Mouse (Mus musculus): Measurements from ENCODE around the gene Pigg.
"Not testable (repeated sequence)": the region's sequence is repeated elsewhere in the genome, so short reads cannot be mapped to it uniquely, and the experiment has no call there.

The Pigg gene

GRCm38 (mm10) chr5:108312224-108313064 is at the start of gene Pigg:
Pigg (plus strand) TSS chr5:108312609.
- CTCF ChIA-PET, result interaction anchor here (0.7 kb wide), 1 partner anchor 50 kb away, joined by 4 read pairs; no protein-coding TSS in a partner anchor

DNA sequence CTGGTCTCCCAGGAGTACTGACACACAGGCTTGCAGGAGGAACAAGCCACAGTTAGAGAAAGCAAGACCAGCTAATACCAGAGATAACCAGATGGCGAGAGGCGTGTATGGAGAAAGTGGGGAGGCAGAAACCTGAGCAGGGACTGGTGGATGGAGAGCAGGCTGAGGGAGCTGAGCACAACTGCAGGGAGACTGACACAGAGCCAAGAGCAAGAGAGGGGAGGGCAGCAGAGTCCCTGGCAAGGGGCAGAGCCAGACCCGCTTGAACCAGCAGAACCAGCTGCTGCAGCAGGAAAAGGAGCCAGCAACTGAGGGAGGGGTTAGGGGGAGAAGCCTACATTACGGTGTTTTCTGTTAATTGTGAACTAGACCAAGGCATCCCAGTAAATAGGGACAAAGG is 49.7 kb upstream of the Pigg start:
- CTCF ChIA-PET, result interaction anchor here (0.5 kb wide), 1 partner anchor 49 kb away, joined by 4 read pairs; no protein-coding TSS in a partner anchor

GRCm38 (mm10) chr5:108263785-108264184 is 48.6 kb upstream of the Pigg start:
- CTCF ChIA-PET, result not testable (repeated sequence)

- CTCF ChIA-PET, result no interaction called here
Measured at GRCm38 (mm10) chr5:108266990-108267389, 45.4 kb upstream of the Pigg start.

DNA sequence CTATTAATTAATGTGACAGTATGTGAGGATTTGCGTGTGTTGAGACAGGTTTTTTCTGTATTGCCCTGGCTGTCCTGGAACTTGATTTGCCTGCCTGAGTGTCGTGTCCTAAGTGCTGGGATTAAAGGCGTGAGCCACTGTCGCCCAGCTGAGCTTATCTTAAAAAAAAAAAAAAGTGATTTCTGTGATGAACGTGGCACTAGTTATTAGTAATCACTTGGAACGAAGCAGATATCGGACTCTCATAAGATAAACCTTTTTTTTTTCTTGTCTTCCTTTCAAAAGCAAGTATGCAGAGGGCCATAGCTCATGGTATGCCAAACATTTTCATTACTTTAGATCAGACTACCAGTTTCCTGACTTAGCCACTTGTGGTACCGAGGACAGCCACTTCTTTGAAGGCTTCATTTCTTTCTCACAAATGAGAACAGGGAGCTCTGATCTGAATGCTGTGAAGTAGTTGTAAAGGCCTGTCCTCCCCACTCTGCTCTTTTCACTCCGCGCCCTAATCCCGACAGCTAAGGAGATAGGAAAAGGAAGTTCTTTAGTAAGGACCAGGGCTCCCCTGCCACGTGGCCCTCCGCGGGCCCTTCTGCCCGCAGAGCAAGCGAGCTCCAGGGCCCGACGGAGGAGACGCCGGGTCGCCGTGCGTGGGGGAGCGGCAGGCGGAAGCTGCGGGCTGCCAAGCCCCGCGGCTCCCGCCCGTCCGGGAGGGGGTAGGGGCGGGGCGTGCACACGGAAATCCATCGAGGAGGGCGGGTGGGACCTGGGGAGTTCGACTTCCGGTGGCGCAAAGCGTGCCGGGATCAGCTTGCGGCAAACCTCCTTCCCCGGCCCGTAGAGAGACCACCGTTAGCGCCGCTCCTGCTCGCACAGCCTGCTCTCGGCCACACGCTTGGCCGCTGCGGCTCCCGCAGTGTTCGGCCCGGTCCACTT is 44.0 kb upstream of the Pigg start, which contains the start of gene Dr1:
Gene Dr1, plus strand, starts transcription at position 771 of the 936 bp plus-strand sequence.
- CTCF ChIA-PET, result no interaction called here

DNA sequence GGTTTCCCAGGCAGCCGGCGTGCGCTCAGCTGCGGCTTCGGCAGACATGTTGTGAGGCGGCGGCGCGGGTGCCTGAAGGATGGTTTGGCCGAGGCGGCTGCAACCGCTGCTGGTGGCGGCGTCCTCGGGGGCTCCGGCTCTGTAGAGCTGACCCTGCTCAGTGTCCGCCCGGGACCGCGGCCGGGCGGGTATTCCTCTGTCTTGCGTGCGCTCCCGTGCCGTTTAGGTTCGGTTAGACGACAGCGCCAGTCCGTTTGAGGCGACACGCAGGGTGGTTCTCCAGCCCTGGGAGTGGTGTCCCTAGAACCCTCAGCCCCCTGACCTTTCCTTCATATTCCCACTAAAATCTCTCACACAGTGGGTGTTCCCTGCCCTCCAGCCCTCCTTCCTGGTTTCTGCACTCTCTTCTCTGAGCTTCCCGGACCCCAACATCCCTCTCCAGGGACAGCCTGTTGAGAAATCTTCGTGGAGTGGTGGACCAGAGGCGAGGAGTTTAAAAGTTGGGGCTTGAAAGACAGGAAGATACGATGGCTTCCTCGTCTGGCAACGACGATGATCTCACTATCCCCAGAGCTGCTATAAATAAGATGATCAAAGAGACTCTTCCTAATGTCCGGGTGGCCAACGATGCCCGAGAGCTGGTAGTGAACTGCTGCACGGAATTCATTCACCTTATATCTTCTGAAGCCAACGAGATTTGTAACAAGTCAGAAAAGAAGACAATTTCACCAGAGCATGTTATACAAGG is 43.2 kb upstream of the Pigg start:
- CTCF ChIA-PET, result no interaction called here

DNA sequence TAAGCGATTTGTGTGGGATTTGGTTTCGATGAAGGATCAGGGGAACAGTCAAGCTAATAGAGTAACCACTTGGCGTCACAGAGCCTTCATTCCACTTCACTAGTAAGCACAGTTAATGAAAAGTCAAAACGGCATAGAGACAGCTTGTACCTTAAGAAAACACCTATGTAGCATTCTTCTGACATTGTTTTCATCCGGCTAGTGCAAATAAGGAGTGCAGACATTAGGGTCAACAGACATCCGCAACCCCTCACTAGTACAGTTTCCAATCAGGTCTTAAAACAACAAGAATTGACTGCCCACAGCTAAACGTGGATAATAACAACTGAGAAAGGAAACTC is 42.6 kb upstream of the Pigg start:
- CTCF ChIA-PET, result no interaction called here

DNA sequence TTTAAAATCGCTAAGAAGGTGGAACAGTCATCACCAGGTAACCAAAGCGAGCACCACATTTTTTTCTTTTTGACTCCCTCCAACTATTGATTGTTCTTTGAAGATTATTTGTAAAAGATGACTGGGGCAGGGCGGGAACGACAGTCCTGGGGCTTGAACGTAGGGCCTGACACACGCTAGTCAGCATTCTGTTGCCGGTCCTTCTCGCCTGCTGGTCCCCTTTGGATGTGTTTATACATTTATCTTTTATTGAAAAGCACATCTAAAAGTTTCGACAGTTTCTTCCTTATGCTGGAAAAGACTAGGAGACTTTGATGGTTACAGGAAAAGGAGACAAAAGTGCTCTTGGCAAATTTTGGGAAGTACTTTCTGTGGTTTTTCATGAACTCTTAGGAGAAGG is 42.0 kb upstream of the Pigg start:
- CTCF ChIA-PET, result no interaction called here

DNA sequence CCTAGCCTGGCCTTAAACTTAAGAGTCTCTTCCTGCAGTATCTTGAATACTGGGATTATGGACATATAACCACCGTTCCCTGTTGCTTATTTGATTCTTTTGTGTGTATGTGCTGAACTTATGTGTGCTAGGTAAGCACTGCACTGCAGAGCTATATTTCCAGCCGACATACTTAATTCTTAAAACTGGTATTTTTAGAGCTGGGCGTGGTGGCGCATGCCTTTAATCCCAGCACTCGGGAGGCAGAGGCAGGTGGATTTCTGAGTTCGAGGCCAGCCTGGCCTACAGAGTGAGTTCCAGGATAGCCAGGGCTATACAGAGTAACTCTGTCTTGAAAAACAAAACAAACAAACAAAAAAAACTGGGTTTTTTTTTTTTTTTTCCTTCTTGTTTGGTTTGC is 41.1 kb upstream of the Pigg start:
- CTCF ChIA-PET, result not testable (repeated sequence)

- CTCF ChIA-PET, result no interaction called here
Measured at GRCm38 (mm10) chr5:108286957-108287356, 25.5 kb upstream of the Pigg start.

- CTCF ChIA-PET, result no interaction called here
Measured at GRCm38 (mm10) chr5:108301567-108301966, 10.8 kb upstream of the Pigg start.

DNA sequence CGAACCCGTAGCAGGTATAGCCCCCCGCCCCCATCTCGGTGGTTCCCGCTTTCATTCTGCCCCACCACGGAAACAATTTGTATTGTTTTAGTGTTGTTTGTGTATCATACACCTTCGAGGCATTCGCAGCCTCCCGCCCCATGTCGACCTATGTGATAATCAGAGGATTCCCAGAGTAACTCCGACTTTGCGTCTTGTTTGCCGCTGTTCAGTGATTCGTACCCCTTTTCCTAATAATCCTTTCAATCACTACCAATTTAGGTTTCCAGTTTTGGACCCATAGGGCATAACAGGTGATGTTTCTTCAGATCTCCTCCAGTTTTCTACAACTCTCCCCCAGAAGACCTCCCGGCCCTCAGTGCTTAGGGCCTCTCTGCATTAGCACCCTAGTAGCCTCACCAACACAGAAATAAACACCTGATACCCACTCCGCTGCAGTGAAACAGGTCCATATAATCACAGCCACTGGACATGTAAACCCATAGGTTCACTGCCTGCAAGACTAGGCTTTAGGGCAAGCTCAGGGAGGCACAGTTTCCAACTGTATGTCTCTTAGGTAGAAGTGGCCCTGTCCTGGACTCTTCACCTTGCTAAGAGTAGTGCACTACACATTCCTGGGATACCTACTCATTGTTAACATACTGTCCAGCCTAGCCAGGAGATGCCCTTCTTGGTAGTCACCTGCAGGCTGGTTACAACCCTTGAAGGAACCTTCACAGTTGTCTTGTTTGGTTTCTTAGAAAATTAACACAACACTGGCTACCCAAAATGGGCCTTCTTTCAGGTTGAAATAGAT is 854 bp downstream of the Pigg start:
- CTCF ChIA-PET, result no interaction called here

- CTCF ChIA-PET, result interaction anchor here (0.6 kb wide), 1 partner anchor 513 kb away, joined by 3 read pairs; no protein-coding TSS in a partner anchor
Measured at GRCm38 (mm10) chr5:108331051-108331450, 18.6 kb downstream of the Pigg start.

DNA sequence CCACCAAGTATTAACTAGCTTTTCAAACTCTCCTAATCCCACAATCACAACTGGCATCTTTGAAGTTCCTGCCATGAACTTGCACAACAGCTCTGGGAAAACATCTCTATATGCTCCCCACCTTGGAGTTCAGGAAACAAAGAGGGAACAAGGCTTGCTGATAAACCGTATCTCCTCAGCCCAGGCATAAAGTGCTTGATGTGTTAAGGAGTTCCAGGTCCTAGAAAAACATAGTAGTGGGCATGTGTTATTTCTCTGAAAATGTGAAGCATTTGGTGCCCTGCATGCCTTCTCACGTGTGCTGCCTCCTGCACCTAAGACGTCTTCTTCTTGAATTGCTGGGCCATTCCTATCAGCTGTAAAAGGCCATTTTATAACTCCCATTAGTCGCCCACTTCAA is 25.0 kb downstream of the Pigg start:
- CTCF ChIA-PET, result interaction anchor here (0.5 kb wide), 1 partner anchor 351 kb away, joined by 5 read pairs; no protein-coding TSS in a partner anchor

- CTCF ChIA-PET, result no interaction called here
Measured at GRCm38 (mm10) chr5:108338049-108338448, 25.6 kb downstream of the Pigg start.

GRCm38 (mm10) chr5:108343680-108344170 is 31.3 kb downstream of the Pigg start:
- CTCF ChIA-PET, result no interaction called here

GRCm38 (mm10) chr5:108345313-108346071 is 33.1 kb downstream of the Pigg start:
- CTCF ChIA-PET, result no interaction called here

DNA sequence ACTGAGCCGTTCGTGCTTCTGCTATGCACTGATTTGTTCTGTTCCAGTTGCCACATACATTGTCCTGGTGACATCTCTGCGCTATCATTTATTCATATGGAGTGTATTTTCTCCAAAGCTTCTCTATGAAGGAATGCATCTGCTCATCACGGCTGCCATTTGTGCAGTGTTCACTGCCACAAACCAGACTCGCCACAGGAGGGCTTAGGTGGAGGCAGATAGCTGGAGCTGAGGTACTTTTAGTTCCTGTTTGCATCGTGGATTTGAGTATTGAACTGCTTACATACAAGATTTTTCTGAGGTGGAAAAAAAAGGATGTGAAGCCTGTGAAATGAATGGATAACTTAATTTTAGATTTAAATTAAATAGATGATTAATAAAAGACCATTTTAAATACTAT is 35.4 kb downstream of the Pigg start:
- CTCF ChIA-PET, result no interaction called here

GRCm38 (mm10) chr5:108349511-108350148 is 37.2 kb downstream of the Pigg start:
- CTCF ChIA-PET, result no interaction called here

DNA sequence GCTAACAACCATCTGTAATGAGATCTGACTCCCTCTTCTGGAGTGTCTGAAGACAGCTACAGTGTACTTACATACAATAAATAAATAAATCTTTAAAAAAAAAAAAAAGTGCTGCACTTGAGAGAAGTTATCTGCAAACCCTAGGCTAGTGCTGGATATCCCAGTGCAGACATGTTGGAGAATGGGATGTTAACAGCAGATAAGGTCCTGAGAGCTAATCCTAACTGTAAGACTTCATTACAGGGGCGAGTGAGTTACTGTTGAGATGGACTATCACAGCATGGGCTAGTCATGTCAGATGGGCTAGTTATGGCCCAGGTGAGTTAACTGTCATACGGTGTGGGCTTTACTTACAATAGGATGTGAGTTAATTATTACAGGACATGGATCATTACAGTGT is 41.6 kb downstream of the Pigg start:
- CTCF ChIA-PET, result no interaction called here
